Mouse (Mus musculus) heart, postnatal 0 days (tissue): Measurements from ENCODE around the gene Mgat4a.

Source experiments
- CTCF ChIP-seq: IDR thresholded peaks from 2 replicates; pipeline ENCODE4 v1.5.1; 2016; ENCODE audit warnings: antibody characterized with exemption, control low read depth, low read depth
- EP300 ChIP-seq: IDR thresholded peaks from 2 replicates; pipeline ENCODE4 v1.6.1; 2016; ENCODE audit warnings: antibody characterized with exemption, low read depth

DNA sequence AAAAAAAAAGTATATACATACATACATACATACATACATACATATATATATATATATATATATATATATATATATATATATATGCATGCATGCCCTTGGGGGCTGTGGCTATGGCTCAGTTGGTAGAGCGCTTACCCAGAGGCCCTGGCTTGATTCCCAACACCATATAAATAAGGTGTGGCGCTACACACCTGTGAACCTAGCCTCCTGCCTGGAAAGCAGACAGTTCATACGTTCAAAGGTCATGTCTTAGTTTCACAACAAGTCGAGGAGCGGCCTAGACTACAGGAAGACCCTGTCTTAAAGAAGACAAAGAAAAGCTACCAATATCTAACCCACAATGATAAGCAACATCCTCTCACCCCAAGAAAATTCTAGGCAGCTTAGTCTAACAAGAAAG is 18.7 kb downstream of the Mgat4a start:
- no peak for TF ChIP-seq CTCF
- TF ChIP-seq EP300: no peak
